13 mouse cellular contexts compared by ENCODE assay signal in genomic region chr8:107119412-107119811, GRCm38 (mm10). TPM values are rescaled to one million over a fixed set of nuclear protein-coding genes. Genes with fewer than 3 reads are reported as not detected.
DNase-seq lines count a peak whose midpoint lies in the region; ATAC-seq and TF ChIP-seq lines count a peak whose summit lies in the region.
"Had no signal": no experiment of that assay in that cellular context is flagged by ENCODE, and none has a peak within 500 bp of the region (broad histone marks: within the 10 kb centered on the region; RNA-seq: fewer than 3 reads in every experiment).

No protein-coding gene starts in this region.

- H3K9me3 ChIP-seq in heart, embryonic 13.5 days = no peaks in the 10 kb centered on the region
- no peaks in the 10 kb centered on the region for H3K9me3 ChIP-seq in stomach, postnatal 0 days (ENCODE audit: control insufficient read depth, low read length)
- H3K9me3 ChIP-seq: liver, embryonic 15.5 days had no signal

- H3K4me2 ChIP-seq in heart, embryonic 13.5 days = no peak overlapping the region
- H3K4me2 ChIP-seq in stomach, postnatal 0 days (replicated peaks; ENCODE audit: low read depth) = no peak overlapping the region
- H3K4me2 ChIP-seq: liver, embryonic 15.5 days had no signal

- DNase-seq in cerebellum, adult 18-20 months = peak; percentile 30 to 33
- no peak for DNase-seq in cerebellum, adult 11 months
- no peak for DNase-seq in heart, postnatal 36 days
- peak; percentile 24 for DNase-seq in right cerebral cortex, postnatal 25 days
- no peak for DNase-seq in right cerebral cortex, postnatal 14 days
- no peak for DNase-seq in stomach, postnatal 0 days (ENCODE audit: low spot score)
- DNase-seq in frontal cortex, postnatal 14 days (ENCODE audit: low spot score in 2 of 2) = no peak
- DNase-seq: right cerebral cortex, postnatal 4 days had no signal

- no peak overlapping the region for H3K4me3 ChIP-seq in heart, embryonic 13.5 days
- no peak overlapping the region for H3K4me3 ChIP-seq in stomach, postnatal 0 days (ENCODE audit: low read depth, low read length)
- H3K4me3 ChIP-seq: liver, embryonic 15.5 days had no signal

- H3K27ac ChIP-seq in heart, embryonic 13.5 days (replicated peaks) = peak overlapping the region; percentile 58
- H3K27ac ChIP-seq in stomach, postnatal 0 days (replicated peaks) = peak overlapping the region; percentile 74
- H3K27ac ChIP-seq: liver, embryonic 15.5 days had no signal

- intact Hi-C loops in heart, postnatal 36 days (cut with DNase I) = loop anchor here (5.0 to 10.0 kb wide), 2 partner anchors 55 to 78 kb away; no protein-coding TSS in a partner anchor

- TF ChIP-seq EP300 in stomach, postnatal 0 days (optimal IDR thresholded peaks at IDR 0.05) = no peak

- no peak for TF ChIP-seq CTCF in stomach, postnatal 0 days (IDR thresholded peaks at IDR 0.05; ENCODE audit: low read depth)

- H3K36me3 ChIP-seq in heart, embryonic 13.5 days = no peaks in the 10 kb centered on the region
- no peaks in the 10 kb centered on the region for H3K36me3 ChIP-seq in stomach, postnatal 0 days (ENCODE audit: control insufficient read depth, insufficient read depth, low read length)
- H3K36me3 ChIP-seq: liver, embryonic 15.5 days had no signal

- no peaks in the 10 kb centered on the region for H3K27me3 ChIP-seq in heart, embryonic 13.5 days (replicated peaks)
- no peaks in the 10 kb centered on the region for H3K27me3 ChIP-seq in stomach, postnatal 0 days (ENCODE audit: control insufficient read depth, insufficient read depth, low read length)
- H3K27me3 ChIP-seq: liver, embryonic 15.5 days had no signal

- no peak for ATAC-seq in heart, embryonic 13.5 days (ENCODE audit: extremely low read depth, insufficient number of reproducible peaks, low FRiP score, low TSS enrichment)
- no peak for ATAC-seq in stomach, postnatal 0 days (ENCODE audit: low FRiP score, low TSS enrichment)
- ATAC-seq: midbrain, embryonic 16.5 days had no signal

- H3K9ac ChIP-seq in heart, embryonic 13.5 days = peak overlapping the region; percentile 63; the same call in 1 of the 2 replicates
- H3K9ac ChIP-seq in stomach, postnatal 0 days (ENCODE audit: low read length) = no peak overlapping the region
- H3K9ac ChIP-seq: liver, embryonic 15.5 days had no signal

- WGBS in heart, embryonic 13.5 days = 69% methylated on average over 9 of the region's 9 CpGs
- 37% methylated on average over 9 of the region's 9 CpGs for WGBS in stomach, postnatal 0 days

- H3K4me1 ChIP-seq in heart, embryonic 13.5 days = peaks cover 40% of the 10 kb centered on the region
- peaks cover 4% of the 10 kb centered on the region; the same call in 1 of the 2 replicates for H3K4me1 ChIP-seq in stomach, postnatal 0 days (replicated peaks; ENCODE audit: control insufficient read depth, insufficient read depth)

RNA-seq across cellular contexts. Expression of gene Terf2, which starts 23.1 kb away (rescaled TPM):
- polyA plus RNA-seq in heart, embryonic 13.5 days (2015; fragmentation: Nextera tagmentation; extraction: Ambion mirVana) = 9.9 and 10.7 TPM in 2 replicates
- total RNA-seq in heart, postnatal 36 days (2021) = 10 to 100 TPM; 11.5 to 13.9 TPM
- polyA plus RNA-seq in stomach, postnatal 0 days (2015; fragmentation: Nextera tagmentation; extraction: Ambion mirVana) = 12.1 and 12.7 TPM in 2 replicates

RNA-seq across cellular contexts. Expression of gene Cyb5b, which starts 31.0 kb away (rescaled TPM):
- 58.9 and 60.2 TPM in 2 replicates for polyA plus RNA-seq in heart, embryonic 13.5 days (2015; fragmentation: Nextera tagmentation; extraction: Ambion mirVana)
- 10 to 100 TPM; 29.4 to 43.2 TPM for total RNA-seq in heart, postnatal 36 days (2021)
- 52.6 and 52.9 TPM in 2 replicates for polyA plus RNA-seq in stomach, postnatal 0 days (2015; fragmentation: Nextera tagmentation; extraction: Ambion mirVana)

RNA-seq across cellular contexts. Expression of gene Tmed6, which starts 54.0 kb away (rescaled TPM):
- polyA plus RNA-seq in heart, embryonic 13.5 days (2015; fragmentation: Nextera tagmentation; extraction: Ambion mirVana) = 0.41 TPM in 1 of 2 replicates, not detected in the other
- total RNA-seq in heart, postnatal 36 days (2021) = not detected
- 79.6 and 81.7 TPM in 2 replicates for polyA plus RNA-seq in stomach, postnatal 0 days (2015; fragmentation: Nextera tagmentation; extraction: Ambion mirVana)
- total RNA-seq: neutrophil, adult 5-6 weeks had no signal
- polyA plus RNA-seq: brain, embryonic 14.5 days; midbrain, embryonic 16.5 days had no signal

Comparison
In these comparisons a context has a peak if more than half of its experiments do, and no peak if none do; other contexts are left out.
1. DNase-seq: peak in cerebellum, adult 18-20 months (2 of 2) and right cerebral cortex, postnatal 25 days (single experiment); none in cerebellum, adult 11 months (single experiment), heart, postnatal 36 days (0 of 2), right cerebral cortex, postnatal 14 days (single experiment), stomach, postnatal 0 days (single experiment) and frontal cortex, postnatal 14 days (0 of 2).
2. RNA of gene Tmed6, which starts 54.0 kb away (polyA plus RNA-seq): 79.6 to 81.7 TPM in stomach, postnatal 0 days; 0.41 TPM in heart, embryonic 13.5 days; every median in the first group is over 10 times any median in the second.